Mouse (Mus musculus) hindbrain, embryonic 11.5 days (tissue): ENCODE measurements around the gene Galnt3. TPM values are rescaled to one million over a fixed set of nuclear protein-coding genes. Genes with fewer than 3 reads are reported as not detected.
A peak's percentile ranks its signal among the peaks of the same experiment; 100 is the strongest.

Experiments used
- ATAC-seq: fragments of 200-750 bp; cut with Nextera tagmentation; 2 replicates; pipeline ENCODE4 v1.8.0; 2017; ENCODE audit warnings: mild to moderate bottlenecking, moderate TSS enrichment, moderate library complexity; ENCODE audit not compliant: low FRiP score
- DNase-seq: peaks from one replicate; pipeline ENCODE4 v3.0.0-alpha.2; 2015; ENCODE audit warnings: low spot score
- H3K27ac ChIP-seq: fragments of 300-500 bp; sonication (generic); 2 replicates; pipeline ENCODE4 v1.5.1; 2014; ENCODE audit warnings: mild to moderate bottlenecking, low read depth, low read length
- H3K27me3 ChIP-seq: fragments of 300-500 bp; sonication (generic); 2 replicates; pipeline ENCODE4 v1.6.1; 2014; ENCODE audit warnings: mild to moderate bottlenecking, low read length, moderate library complexity, mixed read lengths; ENCODE audit not compliant: control insufficient read depth, insufficient read depth
- H3K36me3 ChIP-seq: fragments of 300-500 bp; sonication (generic); 2 replicates; pipeline ENCODE4 v1.6.1; 2014; ENCODE audit warnings: mild to moderate bottlenecking, low read length, moderate library complexity, mixed read lengths; ENCODE audit not compliant: control insufficient read depth, insufficient read depth
- H3K4me1 ChIP-seq: fragments of 300-500 bp; sonication (generic); replicated peaks from 2 replicates; pipeline ENCODE4 v1.6.1; 2014; ENCODE audit warnings: low read length, mixed read lengths; ENCODE audit not compliant: control insufficient read depth, insufficient read depth
- H3K4me2 ChIP-seq: fragments of 300-500 bp; sonication (generic); replicated peaks from 2 replicates; pipeline ENCODE4 v1.6.1; 2014; ENCODE audit warnings: mild to moderate bottlenecking, low read depth, low read length
- H3K4me3 ChIP-seq: fragments of 300-500 bp; sonication (generic); 2 replicates; pipeline ENCODE4 v1.5.1; 2014; ENCODE audit warnings: low read depth, low read length
- H3K9ac ChIP-seq: fragments of 300-500 bp; sonication (generic); 2 replicates; pipeline ENCODE4 v1.6.1; 2014; ENCODE audit warnings: low read depth, low read length
- H3K9me3 ChIP-seq: fragments of 300-500 bp; sonication (generic); 2 replicates; pipeline ENCODE4 v1.6.1; 2016; ENCODE audit warnings: low read length; ENCODE audit not compliant: control insufficient read depth
- WGBS: fragments of 180-500 bp; shearing (Covaris S2); extraction: QIAGEN DNeasy Blood & Tissue Kit; methylation state at CpG from one replicate; pipeline ENCODE4 v1.1.7; 2014; 5-methylcytosine and 5-hydroxymethylcytosine counted together
- polyA plus RNA-seq: library from polyadenylated mRNA; unstranded; fragments of >200 nt; fragmentation: Nextera tagmentation; extraction: Ambion mirVana; gene quantifications from 2 replicates; pipeline ENCODE4 v1.2.1, GENCODE M21; 2014

Galnt3 gene
- 1.6 and 2.5 TPM in 2 replicates for polyA plus RNA-seq

DNA sequence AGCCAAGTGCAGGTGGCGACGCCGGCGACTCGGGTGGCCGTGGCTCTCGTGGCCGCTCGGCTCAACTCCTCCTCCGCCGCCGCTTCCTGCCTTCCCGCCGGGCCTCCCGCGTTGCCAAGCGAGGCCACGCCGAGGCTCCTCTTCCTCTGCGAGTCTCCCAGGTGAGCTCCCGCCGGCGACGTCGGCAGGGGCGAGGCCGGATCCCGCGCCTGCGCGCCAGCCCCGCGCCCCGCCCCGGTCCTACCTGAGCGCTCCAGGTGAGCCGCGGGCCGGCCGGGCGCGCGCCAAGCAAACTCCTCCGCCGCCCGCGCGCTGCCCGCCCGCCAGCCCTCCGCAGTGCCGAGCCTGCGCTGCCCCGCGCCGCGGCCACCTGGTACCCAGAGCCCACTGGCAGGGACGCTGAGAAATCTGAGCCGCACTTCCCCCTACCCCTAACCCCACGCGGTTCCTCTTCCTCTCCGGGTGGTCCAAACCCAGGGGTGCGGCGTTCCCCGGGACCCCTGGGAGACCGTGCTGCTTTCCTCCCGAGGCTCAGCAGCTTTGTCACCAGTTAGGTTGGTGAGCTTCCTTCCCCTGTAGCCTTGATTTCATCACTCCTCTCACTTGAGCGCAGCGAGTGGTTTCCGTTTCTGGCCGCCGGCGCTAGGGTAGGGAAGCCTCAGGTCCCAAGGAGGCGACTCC, at the start of gene Galnt3:
TSS of gene Galnt3 (minus strand) at position 404 of the 681 bp plus-strand sequence.
- Histone ChIP-seq H3K4me2 (peak within 1 kb of the TSS; percentile 100), H3K9ac (peak within 1 kb of the TSS; percentile 58), H3K4me1 (peaks cover 2% of the 10 kb centered on the region; the same call in 1 of the 2 replicates), H3K9me3 (no peaks in the 10 kb centered on the region), H3K4me3 (peak within 1 kb of the TSS; percentile 71), H3K27ac (no peak within 1 kb of the TSS), H3K27me3 (peaks cover 24% of the 10 kb centered on the region), H3K36me3 (no peaks in the 10 kb centered on the region)
- under 1% methylated on average over 38 of the region's 74 CpGs for WGBS
- peak; percentile 74 for ATAC-seq
- DNase-seq, result peak; percentile 57

- Histone ChIP-seq H3K9ac (no peak overlapping the region), H3K4me1 (no peaks in the 10 kb centered on the region), H3K27ac (no peak overlapping the region), H3K36me3 (no peaks in the 10 kb centered on the region), H3K4me2 (no peak overlapping the region), H3K4me3 (no peak overlapping the region), H3K9me3 (no peaks in the 10 kb centered on the region), H3K27me3 (no peaks in the 10 kb centered on the region)
- DNase-seq (no peak), ATAC-seq (no peak)
- 58% methylated on average over 5 of the region's 5 CpGs for WGBS
These were observed 48.3 kb upstream of the Galnt3 start for GRCm38 (mm10) chr2:66173134-66173533.

- no peaks in the 10 kb centered on the region for H3K36me3 ChIP-seq
- no peaks in the 10 kb centered on the region for H3K9me3 ChIP-seq
- H3K27ac ChIP-seq, result no peak overlapping the region
- 76% methylated on average over 3 of the region's 3 CpGs for WGBS
- DNase-seq (no peak), ATAC-seq (no peak; the same call in 1 of the 2 replicates)
- H3K9ac ChIP-seq, result no peak overlapping the region
- no peak overlapping the region for H3K4me3 ChIP-seq
- no peak overlapping the region for H3K4me2 ChIP-seq
- no peaks in the 10 kb centered on the region for H3K27me3 ChIP-seq
- no peaks in the 10 kb centered on the region for H3K4me1 ChIP-seq
These were observed 46.8 kb upstream of the Galnt3 start for GRCm38 (mm10) chr2:66171643-66172042.

DNA sequence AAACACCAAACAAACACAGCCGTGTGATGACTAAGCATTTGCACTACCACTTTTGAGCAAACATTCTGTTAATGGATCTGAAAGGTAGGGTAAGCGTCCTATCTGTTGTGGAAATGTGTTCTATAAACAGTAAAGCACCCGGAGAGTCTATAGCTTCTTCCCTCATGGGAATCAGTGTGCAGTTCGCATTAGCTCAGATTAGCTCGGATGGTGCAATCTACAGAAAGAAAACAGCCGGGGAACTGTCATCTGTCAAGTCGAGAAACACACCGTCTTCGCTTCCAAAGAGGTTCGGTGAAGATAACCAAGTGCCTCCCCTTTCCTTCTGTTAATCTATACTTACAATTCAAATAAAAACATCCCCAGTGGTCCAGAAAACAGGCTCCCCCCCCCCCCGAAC, 45.9 kb upstream of the Galnt3 start:
- ATAC-seq, result no peak

DNA sequence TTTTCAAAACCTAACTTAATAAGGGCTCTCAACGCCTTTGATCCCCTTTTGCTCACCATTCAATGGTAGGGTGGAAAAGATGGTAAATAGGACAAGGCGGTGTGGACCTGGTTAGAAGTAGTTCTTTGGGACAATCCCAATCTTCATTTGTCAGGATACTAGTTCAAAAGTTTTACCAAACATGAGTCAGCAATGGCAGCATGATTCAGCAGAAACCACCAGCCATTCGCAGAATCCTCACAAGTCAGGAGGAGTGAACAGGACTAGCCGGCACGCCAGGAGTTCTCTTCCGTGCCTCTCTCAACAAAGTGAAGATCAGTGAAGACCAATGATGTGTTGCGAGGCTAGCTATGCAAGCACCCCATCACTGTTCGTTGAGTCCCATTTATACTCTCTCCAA, 40.2 kb upstream of the Galnt3 start:
- DNase-seq (no peak), ATAC-seq (no peak)
- Histone ChIP-seq H3K27me3 (no peaks in the 10 kb centered on the region), H3K9me3 (no peaks in the 10 kb centered on the region), H3K4me3 (no peak overlapping the region), H3K4me2 (no peak overlapping the region), H3K9ac (no peak overlapping the region), H3K4me1 (no peaks in the 10 kb centered on the region), H3K27ac (no peak overlapping the region), H3K36me3 (no peaks in the 10 kb centered on the region)
- 94% methylated on average over 8 of the region's 8 CpGs for WGBS

More for the DNA sequence above, 45.9 kb upstream of the Galnt3 start:
- Histone ChIP-seq H3K27me3 (no peaks in the 10 kb centered on the region), H3K27ac (no peak overlapping the region), H3K9ac (no peak overlapping the region), H3K4me2 (no peak overlapping the region), H3K9me3 (no peaks in the 10 kb centered on the region), H3K4me1 (no peaks in the 10 kb centered on the region), H3K36me3 (no peaks in the 10 kb centered on the region), H3K4me3 (no peak overlapping the region)
- WGBS, result 73% methylated on average over 11 of the region's 11 CpGs
- no peak for DNase-seq

DNA sequence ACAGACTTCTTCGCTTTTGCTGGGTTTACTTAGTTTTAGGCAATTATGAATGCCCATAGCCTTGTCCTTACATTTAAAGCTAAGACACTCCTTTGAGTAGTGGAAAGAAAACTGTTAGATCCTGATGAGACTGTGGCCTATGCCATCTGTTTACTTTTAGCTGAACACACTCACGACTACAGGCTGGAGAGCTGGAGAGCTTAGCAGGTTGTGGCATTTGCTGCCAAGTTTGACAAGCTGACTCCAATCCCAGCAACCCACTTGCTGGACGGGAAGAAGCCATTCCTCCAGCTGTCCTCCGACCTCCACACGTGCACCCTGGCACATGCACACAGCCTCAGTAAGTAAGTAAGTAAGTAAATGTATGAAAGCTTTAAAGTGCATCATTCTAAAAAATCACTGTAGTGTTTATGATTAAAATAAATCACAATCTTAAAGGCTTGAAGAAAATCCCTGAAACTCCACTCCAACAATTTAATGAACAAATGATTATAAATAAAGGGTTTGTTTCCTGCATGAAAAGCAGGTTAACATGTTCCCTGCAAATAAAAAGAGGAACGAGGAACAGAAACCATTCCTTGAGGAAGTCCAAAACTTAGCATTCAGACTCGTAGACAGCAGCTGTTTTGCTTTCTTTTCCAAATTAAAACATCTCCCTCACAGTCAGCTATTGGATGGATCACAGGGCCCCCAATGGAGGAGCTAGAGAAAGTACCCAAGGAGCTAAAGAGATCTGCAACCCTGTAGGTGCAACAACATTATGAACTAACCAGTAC, 33.5 kb upstream of the Galnt3 start:
- Histone ChIP-seq H3K4me1 (no peaks in the 10 kb centered on the region), H3K4me3 (no peak overlapping the region), H3K36me3 (no peaks in the 10 kb centered on the region), H3K9ac (no peak overlapping the region), H3K27me3 (no peaks in the 10 kb centered on the region), H3K9me3 (no peaks in the 10 kb centered on the region), H3K4me2 (no peak overlapping the region), H3K27ac (no peak overlapping the region)
- ATAC-seq (no peak), DNase-seq (no peak)
- WGBS, result 70% methylated on average over 7 of the region's 7 CpGs

- Histone ChIP-seq H3K27me3 (no peaks in the 10 kb centered on the region), H3K9me3 (no peaks in the 10 kb centered on the region), H3K9ac (no peak overlapping the region), H3K4me2 (no peak overlapping the region), H3K4me1 (no peaks in the 10 kb centered on the region), H3K4me3 (no peak overlapping the region), H3K27ac (no peak overlapping the region), H3K36me3 (no peaks in the 10 kb centered on the region)
- ATAC-seq (no peak), DNase-seq (no peak)
- WGBS, result 75% methylated on average over 2 of the region's 2 CpGs
These were observed 26.6 kb upstream of the Galnt3 start for GRCm38 (mm10) chr2:66151436-66151835.

- H3K4me1 ChIP-seq, result no peaks in the 10 kb centered on the region
- H3K9me3 ChIP-seq, result no peaks in the 10 kb centered on the region
- H3K27me3 ChIP-seq, result no peaks in the 10 kb centered on the region
- 66% methylated on average over 3 of the region's 3 CpGs for WGBS
- H3K36me3 ChIP-seq, result no peaks in the 10 kb centered on the region
- no peak overlapping the region for H3K4me2 ChIP-seq
- H3K9ac ChIP-seq, result no peak overlapping the region
- DNase-seq, result no peak
- no peak overlapping the region for H3K4me3 ChIP-seq
- H3K27ac ChIP-seq, result no peak overlapping the region
- no peak for ATAC-seq
These were observed 25.7 kb upstream of the Galnt3 start for GRCm38 (mm10) chr2:66150531-66150930.
